Mouse (Mus musculus) stomach, embryonic 15.5 days (tissue): ENCODE results near the gene Luc7l2. TPM values are rescaled to one million over a fixed set of nuclear protein-coding genes. Genes with fewer than 3 reads are reported as not detected.
A peak's percentile ranks its signal among the peaks of the same experiment; 100 is the strongest.

Experiments
- ATAC-seq: fragments of 200-750 bp; cut with Nextera tagmentation; 2 replicates; pipeline ENCODE4 v1.8.0; 2017; ENCODE audit warnings: low read depth, moderate number of reproducible peaks, moderate TSS enrichment; ENCODE audit not compliant: insufficient read depth, low FRiP score
- H3K27ac ChIP-seq: fragments of 300-500 bp; sonication (generic); 2 replicates; pipeline ENCODE4 v1.5.1; 2015; ENCODE audit warnings: mild to moderate bottlenecking, inconsistent platforms
- H3K27me3 ChIP-seq: fragments of 300-500 bp; sonication (generic); replicated peaks from 2 replicates; pipeline ENCODE4 v1.6.1; 2015; ENCODE audit warnings: inconsistent platforms
- H3K36me3 ChIP-seq: fragments of 300-500 bp; sonication (generic); 2 replicates; pipeline ENCODE4 v1.6.1; 2015; ENCODE audit warnings: inconsistent platforms
- H3K4me1 ChIP-seq: fragments of 300-500 bp; sonication (generic); 2 replicates; pipeline ENCODE4 v1.6.1; 2015; ENCODE audit warnings: inconsistent platforms
- H3K4me2 ChIP-seq: fragments of 300-500 bp; sonication (generic); 2 replicates; pipeline ENCODE4 v1.6.1; 2015; ENCODE audit warnings: mild to moderate bottlenecking, inconsistent platforms
- H3K4me3 ChIP-seq: fragments of 300-500 bp; sonication (generic); replicated peaks from 2 replicates; pipeline ENCODE4 v1.5.1; 2015; ENCODE audit warnings: inconsistent platforms
- H3K9ac ChIP-seq: fragments of 300-500 bp; sonication (generic); 2 replicates; pipeline ENCODE4 v1.6.1; 2015; ENCODE audit warnings: inconsistent platforms
- H3K9me3 ChIP-seq: fragments of 300-500 bp; sonication (generic); 2 replicates; pipeline ENCODE4 v1.6.1; 2016; ENCODE audit warnings: inconsistent platforms
- WGBS: fragments of 180-500 bp; shearing (Covaris S2); methylation state at CpG from one replicate; pipeline ENCODE4 v1.1.7; 2015; 5-methylcytosine and 5-hydroxymethylcytosine counted together
- polyA plus RNA-seq: library from polyadenylated mRNA; unstranded; fragments of >200 nt; fragmentation: Nextera tagmentation; extraction: Ambion mirVana; gene quantifications from 2 replicates; pipeline ENCODE4 v1.2.1, GENCODE M21; 2015

The Luc7l2 gene
- polyA plus RNA-seq, 1 experiment from 2014 or later, result 37.9 TPM

DNA sequence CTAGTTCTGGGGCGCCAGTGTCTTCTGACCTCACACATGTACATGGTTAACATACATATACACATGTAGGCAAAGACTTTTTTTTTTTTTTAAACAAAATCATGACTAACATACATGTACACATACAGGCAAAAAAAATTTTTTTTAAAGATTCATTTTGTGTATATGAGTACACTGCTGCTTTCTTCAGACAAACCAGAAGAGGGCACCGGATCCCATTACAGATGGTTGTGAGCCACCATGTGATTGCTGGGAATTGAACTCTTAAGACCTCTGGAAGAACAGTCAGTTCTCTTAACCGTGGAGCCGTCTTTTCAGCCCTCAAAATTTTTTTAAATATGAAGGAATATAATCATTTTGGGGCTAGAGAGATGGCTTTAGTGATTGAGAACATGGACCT is 46.3 kb downstream of the Luc7l2 start:
- no peaks in the 10 kb centered on the region for H3K4me1 ChIP-seq
- no peak overlapping the region for H3K4me3 ChIP-seq
- peaks cover 17% of the 10 kb centered on the region for H3K36me3 ChIP-seq
- no peaks in the 10 kb centered on the region for H3K27me3 ChIP-seq
- H3K27ac ChIP-seq, result no peak overlapping the region
- no peak for ATAC-seq
- H3K4me2 ChIP-seq, result no peak overlapping the region
- no peaks in the 10 kb centered on the region for H3K9me3 ChIP-seq
- 91% methylated on average over 4 of the region's 4 CpGs for WGBS
- H3K9ac ChIP-seq, result no peak overlapping the region

DNA sequence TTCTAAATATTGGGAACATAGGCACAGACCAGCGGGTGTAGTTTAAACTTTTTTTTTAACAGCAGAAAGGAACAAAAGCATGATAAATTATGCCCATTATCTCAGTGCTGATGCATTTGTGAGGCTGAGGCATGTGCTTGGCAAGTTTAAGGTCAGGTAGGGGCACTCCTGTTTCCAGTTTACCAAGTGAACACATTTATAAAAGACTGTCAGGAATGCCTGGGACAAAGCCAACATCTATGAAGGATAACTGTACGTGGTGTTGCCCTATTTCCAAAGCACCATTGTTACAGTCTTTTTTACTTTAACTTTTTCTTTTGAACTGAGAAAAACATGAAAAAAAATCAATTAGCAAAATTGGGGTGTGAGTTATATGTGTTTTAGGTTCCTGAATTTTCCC is 58.8 kb downstream of the Luc7l2 start:
- H3K9me3 ChIP-seq, result no peaks in the 10 kb centered on the region
- H3K9ac ChIP-seq, result no peak overlapping the region
- ATAC-seq, result no peak
- peaks cover 20% of the 10 kb centered on the region; the same call in 1 of the 2 replicates for H3K36me3 ChIP-seq
- no peak overlapping the region for H3K4me3 ChIP-seq
- H3K4me2 ChIP-seq, result no peak overlapping the region
- no peaks in the 10 kb centered on the region for H3K4me1 ChIP-seq
- 48% methylated on average over 2 of the region's 2 CpGs for WGBS
- H3K27ac ChIP-seq, result no peak overlapping the region
- H3K27me3 ChIP-seq, result no peaks in the 10 kb centered on the region

DNA sequence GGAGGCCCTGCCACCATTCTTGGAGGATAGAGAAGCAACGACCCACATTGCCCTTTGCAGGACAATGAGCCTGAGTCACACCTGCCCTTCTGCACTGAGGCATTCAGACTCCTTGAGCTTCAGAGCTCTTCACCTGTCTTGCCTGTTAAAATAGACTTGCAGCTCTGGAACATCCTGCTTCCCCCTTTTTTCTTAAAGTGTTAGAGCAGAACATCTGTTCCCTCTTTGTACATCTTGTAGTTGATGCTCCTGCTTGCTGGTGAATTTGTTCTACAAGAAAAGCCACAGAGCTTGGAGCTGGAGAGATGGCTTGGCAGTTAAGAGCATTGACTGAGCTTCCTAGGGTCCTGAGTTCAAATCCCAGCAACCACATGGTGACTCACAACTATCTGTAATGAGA is 71.3 kb downstream of the Luc7l2 start:
- Histone ChIP-seq H3K27me3 (no peaks in the 10 kb centered on the region), H3K9ac (no peak overlapping the region), H3K36me3 (peaks cover 27% of the 10 kb centered on the region), H3K4me1 (no peaks in the 10 kb centered on the region), H3K9me3 (no peaks in the 10 kb centered on the region), H3K27ac (no peak overlapping the region), H3K4me2 (no peak overlapping the region), H3K4me3 (no peak overlapping the region)
- no peak for ATAC-seq
- WGBS, result 79% methylated on average over 1 of the region's 1 CpGs

DNA sequence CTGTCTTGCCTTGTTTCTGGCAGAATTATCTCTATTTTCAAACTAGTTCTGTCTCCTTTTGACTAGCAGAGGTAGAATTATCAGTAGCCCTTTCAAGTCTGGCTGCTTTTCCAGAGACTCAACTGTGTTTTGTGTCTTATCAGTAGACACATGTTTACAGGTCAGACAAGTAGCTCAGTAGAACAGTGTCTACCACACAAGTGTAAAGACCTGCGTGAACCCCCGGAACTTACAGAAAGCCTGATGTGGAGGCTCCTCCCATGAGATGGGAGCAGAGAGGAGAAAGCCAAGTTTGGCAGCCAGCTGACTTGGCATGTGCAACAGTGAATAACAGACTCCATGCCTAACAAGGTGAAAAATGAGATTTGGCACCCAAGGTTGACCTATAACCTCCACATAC is 72.3 kb downstream of the Luc7l2 start:
- Histone ChIP-seq H3K4me1 (no peaks in the 10 kb centered on the region), H3K4me3 (no peak overlapping the region), H3K27ac (no peak overlapping the region), H3K27me3 (no peaks in the 10 kb centered on the region), H3K4me2 (no peak overlapping the region), H3K36me3 (peaks cover 18% of the 10 kb centered on the region; the same call in 1 of the 2 replicates), H3K9me3 (no peaks in the 10 kb centered on the region), H3K9ac (no peak overlapping the region)
- peak; percentile 22; the same call in 1 of the 2 replicates for ATAC-seq
- 64% methylated on average over 2 of the region's 2 CpGs for WGBS

DNA sequence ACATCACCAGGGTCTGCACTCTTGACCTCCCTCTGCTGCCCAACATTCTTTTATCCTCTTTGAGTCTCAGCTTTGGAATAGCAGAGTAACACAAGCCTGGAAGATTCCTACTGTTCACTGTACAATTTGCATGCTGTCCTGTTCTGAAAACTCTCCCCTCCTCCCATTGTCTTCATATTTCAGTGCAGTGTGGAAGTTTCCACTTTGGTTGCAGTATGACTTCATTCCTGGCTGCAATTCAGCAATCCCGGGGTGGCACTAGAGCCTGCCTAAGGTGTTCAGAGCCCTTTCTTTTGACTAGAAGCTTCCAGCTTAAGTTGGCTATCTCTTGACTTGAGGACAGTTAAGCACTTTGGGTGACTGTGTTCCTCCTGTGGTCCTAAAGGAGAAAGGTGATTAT is 73.3 kb downstream of the Luc7l2 start:
- 53% methylated on average over 1 of the region's 1 CpGs for WGBS
- no peak overlapping the region for H3K4me2 ChIP-seq

DNA sequence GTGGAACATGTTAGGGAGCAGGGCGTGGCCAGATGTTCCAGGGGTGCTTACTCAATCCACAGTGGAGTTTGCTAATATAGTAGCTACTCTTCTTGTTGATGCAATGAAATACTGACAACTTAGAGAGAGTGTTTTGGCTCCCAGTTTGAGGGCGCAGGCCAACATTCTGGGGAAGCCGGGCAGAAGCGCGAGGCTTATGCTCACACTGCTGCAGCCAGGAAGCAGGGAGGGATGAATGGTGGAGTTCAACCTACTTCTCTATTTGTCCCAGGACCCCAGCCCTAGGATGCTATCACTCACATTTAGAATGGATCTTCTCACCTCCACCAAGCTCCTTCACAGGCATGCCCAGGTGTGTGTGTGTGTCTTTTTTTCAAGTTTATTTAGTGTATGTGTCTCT is 75.0 kb downstream of the Luc7l2 start:
- WGBS, result 96% methylated on average over 5 of the region's 5 CpGs
- Histone ChIP-seq H3K9ac (no peak overlapping the region), H3K36me3 (0 out of 2 replicates have a peak, but pooled peaks cover 4% of the 10 kb centered on the region), H3K4me1 (no peaks in the 10 kb centered on the region), H3K27ac (no peak overlapping the region), H3K9me3 (no peaks in the 10 kb centered on the region), H3K4me2 (no peak overlapping the region), H3K27me3 (no peaks in the 10 kb centered on the region), H3K4me3 (no peak overlapping the region)
- ATAC-seq, result no peak

More for the DNA sequence above, 73.3 kb downstream of the Luc7l2 start:
- H3K4me1 ChIP-seq, result no peaks in the 10 kb centered on the region
- no peaks in the 10 kb centered on the region for H3K9me3 ChIP-seq
- no peak for ATAC-seq
- H3K36me3 ChIP-seq, result peaks cover 9% of the 10 kb centered on the region; the same call in 1 of the 2 replicates
- no peaks in the 10 kb centered on the region for H3K27me3 ChIP-seq
- no peak overlapping the region for H3K4me3 ChIP-seq
- H3K27ac ChIP-seq, result no peak overlapping the region
- no peak overlapping the region for H3K9ac ChIP-seq

DNA sequence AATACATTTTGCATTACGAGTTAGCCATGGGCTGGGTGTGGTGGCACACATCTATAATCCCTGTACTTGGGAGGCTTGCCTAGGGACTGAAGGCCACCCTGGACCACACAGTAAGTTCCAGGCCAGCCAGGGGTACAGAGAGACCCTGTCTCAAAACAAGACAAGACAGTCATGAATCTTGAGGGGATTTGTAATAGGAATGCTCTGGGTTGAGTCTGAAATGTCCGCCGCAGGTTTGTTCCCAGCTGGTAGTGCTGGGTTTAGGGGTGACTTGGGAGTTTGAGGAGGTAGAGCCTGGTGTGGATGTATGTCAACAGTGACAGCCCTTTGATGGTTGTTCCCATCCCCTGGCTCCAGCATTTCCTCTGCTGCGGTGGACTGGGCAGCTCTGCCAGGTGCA is 75.9 kb downstream of the Luc7l2 start:
- Histone ChIP-seq H3K9ac (no peak overlapping the region), H3K4me1 (no peaks in the 10 kb centered on the region)
- 87% methylated on average over 4 of the region's 4 CpGs for WGBS

DNA sequence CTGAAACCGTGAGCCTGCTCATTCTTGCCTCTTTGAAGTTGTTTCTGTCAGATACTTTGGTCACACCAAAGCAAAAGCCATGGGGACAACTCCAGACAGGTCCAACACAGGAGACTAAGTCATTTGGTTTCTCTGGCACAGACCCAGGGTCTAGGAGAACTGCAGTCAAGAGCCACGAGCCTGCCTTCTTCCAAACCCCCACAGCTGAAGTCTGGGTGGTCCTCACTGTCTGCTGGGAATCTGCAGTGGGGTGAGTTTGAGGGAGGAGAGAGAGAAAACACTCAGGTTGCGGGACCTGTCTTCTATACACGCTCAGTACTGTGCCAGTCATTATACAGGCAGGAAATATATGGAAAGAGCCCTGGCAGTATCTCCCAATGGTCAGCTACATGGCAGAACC is 76.4 kb downstream of the Luc7l2 start:
- Histone ChIP-seq H3K27ac (no peak overlapping the region), H3K9ac (no peak overlapping the region), H3K27me3 (no peaks in the 10 kb centered on the region), H3K9me3 (no peaks in the 10 kb centered on the region), H3K36me3 (0 out of 2 replicates have a peak, but pooled peaks cover 4% of the 10 kb centered on the region), H3K4me3 (no peak overlapping the region), H3K4me2 (no peak overlapping the region), H3K4me1 (no peaks in the 10 kb centered on the region)
- whole genome bisulfite sequencing, result 70% methylated on average over 4 of the region's 4 CpGs
- no peak for ATAC-seq

More for the DNA sequence above, 75.9 kb downstream of the Luc7l2 start:
- Histone ChIP-seq H3K9me3 (no peaks in the 10 kb centered on the region), H3K27ac (no peak overlapping the region), H3K4me3 (no peak overlapping the region), H3K4me2 (no peak overlapping the region), H3K36me3 (0 out of 2 replicates have a peak, but pooled peaks cover 4% of the 10 kb centered on the region), H3K27me3 (no peaks in the 10 kb centered on the region)
- ATAC-seq, result no peak

DNA sequence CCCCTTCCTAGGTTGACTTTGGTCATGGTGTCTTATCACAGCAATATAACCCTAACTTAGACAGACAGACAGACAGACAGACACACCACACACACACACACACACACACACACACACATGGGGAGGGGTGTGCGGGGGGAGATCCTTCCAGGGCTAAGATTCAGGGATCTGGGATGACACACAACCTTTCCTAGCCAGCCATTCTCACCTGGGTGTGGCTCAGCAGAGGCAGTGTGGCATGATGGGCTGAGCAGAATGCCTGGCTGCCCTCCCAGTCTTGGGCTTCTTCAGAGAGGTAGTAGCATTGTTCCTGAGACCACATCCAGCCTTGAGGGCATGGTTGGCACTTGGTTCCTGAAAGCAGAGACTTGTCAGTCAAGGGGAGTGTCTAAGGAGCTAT is 78.4 kb downstream of the Luc7l2 start:
- 94% methylated on average over 1 of the region's 1 CpGs for WGBS
- H3K9me3 ChIP-seq, result no peaks in the 10 kb centered on the region
- no peaks in the 10 kb centered on the region for H3K36me3 ChIP-seq
- H3K4me3 ChIP-seq, result no peak overlapping the region
- no peaks in the 10 kb centered on the region for H3K4me1 ChIP-seq
- no peak overlapping the region for H3K27ac ChIP-seq
- ATAC-seq, result no peak
- H3K27me3 ChIP-seq, result peaks cover 10% of the 10 kb centered on the region
- no peak overlapping the region for H3K4me2 ChIP-seq
- H3K9ac ChIP-seq, result no peak overlapping the region

DNA sequence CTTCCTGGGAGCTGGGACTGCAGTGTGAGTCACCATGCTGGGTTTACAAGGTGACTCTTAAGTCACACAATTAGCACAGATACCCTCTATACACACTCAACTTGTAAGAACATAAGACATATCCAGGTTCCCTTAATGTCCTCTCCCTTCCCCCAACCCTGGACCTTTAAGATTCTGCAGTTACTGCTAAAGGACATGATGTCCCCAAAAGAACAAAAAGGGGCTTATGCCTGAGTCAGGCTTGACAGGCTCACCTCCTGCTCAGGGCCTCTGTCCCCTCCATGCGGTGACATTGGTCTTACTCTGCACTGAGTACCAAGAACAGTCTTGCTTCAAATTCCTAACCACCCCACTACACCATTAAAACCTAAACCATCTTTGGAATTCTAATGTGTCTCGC is 81.7 kb downstream of the Luc7l2 start:
- peaks cover 40% of the 10 kb centered on the region for H3K27me3 ChIP-seq
- no peak for ATAC-seq
- no peaks in the 10 kb centered on the region for H3K9me3 ChIP-seq
- 89% methylated on average over 2 of the region's 2 CpGs for WGBS
- H3K36me3 ChIP-seq, result no peaks in the 10 kb centered on the region
- no peak overlapping the region for H3K27ac ChIP-seq
- H3K4me2 ChIP-seq, result no peak overlapping the region
- H3K4me3 ChIP-seq, result no peak overlapping the region
- no peak overlapping the region for H3K9ac ChIP-seq
- H3K4me1 ChIP-seq, result peaks cover 17% of the 10 kb centered on the region

DNA sequence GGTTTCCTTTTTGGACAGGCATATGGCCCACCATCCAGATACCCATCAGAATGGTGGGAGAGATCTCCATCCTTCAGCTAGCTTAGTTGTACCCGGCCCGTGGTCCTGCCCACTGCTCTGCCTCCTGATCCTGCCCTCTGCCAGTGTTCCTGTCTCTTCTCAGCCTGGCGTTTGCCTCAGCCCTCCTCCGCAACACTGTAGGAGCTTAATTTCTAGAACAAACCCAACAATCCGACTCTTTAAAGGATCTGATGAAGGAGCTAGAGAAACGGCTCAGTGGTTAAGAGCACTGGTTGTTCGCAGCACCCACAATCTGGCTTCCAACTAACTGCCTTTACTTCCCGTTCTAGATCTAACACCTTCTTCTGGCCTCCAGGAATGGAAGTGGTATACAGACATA is 83.3 kb downstream of the Luc7l2 start:
- 85% methylated on average over 8 of the region's 8 CpGs for WGBS
- Histone ChIP-seq H3K27ac (no peak overlapping the region), H3K27me3 (peaks cover 46% of the 10 kb centered on the region), H3K4me2 (no peak overlapping the region), H3K4me1 (peaks cover 17% of the 10 kb centered on the region), H3K9ac (no peak overlapping the region), H3K9me3 (no peaks in the 10 kb centered on the region), H3K36me3 (no peaks in the 10 kb centered on the region), H3K4me3 (no peak overlapping the region)
- ATAC-seq, result no peak

DNA sequence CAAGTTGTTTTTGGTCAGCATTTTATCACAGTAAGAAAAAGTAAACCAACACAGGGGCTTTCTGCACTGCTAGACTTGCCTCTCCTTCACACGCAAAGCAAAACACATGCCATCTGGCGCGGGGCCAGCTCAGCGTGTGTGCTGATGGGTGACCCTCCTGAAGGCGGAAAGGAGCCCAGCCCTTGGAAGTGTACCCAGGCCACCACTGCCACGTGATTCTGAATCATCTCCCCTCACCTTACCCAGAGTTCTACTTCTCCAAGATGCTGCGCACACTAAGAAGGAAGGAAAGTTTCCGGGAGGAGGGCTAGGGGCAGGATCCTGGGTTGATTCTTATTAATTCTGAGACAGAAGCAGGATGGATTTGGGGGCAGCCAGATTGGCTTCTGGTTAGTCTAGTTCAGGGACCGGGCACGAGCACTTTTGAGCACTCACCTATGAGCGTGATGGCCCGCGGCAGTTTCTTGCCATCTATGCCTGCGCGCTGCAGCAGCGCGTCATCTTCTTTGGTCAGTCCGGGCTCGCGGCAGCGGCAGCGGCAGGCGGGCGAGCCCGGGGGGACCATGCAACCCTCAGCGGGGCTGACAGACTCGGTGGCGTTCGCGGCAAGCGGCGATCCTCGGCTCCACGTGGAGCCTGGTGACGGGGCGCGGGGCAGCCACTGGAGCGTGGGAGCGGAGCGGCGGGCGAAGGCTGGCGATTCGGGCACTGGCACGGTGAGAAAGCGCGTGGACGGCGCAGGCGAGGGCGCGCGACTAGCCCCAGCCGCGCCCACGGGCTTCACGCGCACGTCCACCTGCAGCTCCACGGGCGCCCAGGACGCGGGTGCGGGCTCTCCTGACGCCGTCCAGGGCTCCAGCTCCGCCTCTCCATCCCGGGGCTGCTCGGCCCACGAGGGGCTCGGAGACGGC is 85.1 kb downstream of the Luc7l2 start:
- WGBS, result 1% methylated on average over 72 of the region's 72 CpGs

More for the DNA sequence above, 85.1 kb downstream of the Luc7l2 start:
- Histone ChIP-seq H3K4me2 (peak overlapping the region; percentile 99), H3K36me3 (no peaks in the 10 kb centered on the region), H3K9ac (peak overlapping the region; percentile 26; the same call in 1 of the 2 replicates), H3K4me1 (peaks cover 17% of the 10 kb centered on the region), H3K27me3 (peaks cover 61% of the 10 kb centered on the region), H3K4me3 (peak overlapping the region; percentile 53), H3K27ac (no peak overlapping the region), H3K9me3 (no peaks in the 10 kb centered on the region)
- ATAC-seq, result peak; percentile 59; the same call in 1 of the 2 replicates
